ENCODE assay signal across 9 mouse cellular contexts in genomic region chr16:91406585-91407220, GRCm38 (mm10). TPM values are rescaled to one million over a fixed set of nuclear protein-coding genes. Genes with fewer than 3 reads are reported as not detected.
DNase-seq lines count a peak whose midpoint lies in the region; ATAC-seq and TF ChIP-seq lines count a peak whose summit lies in the region.
"Had no signal": no experiment of that assay in that cellular context is flagged by ENCODE, and none has a peak within 500 bp of the region (broad histone marks: within the 10 kb centered on the region; RNA-seq: fewer than 3 reads in every experiment).

No protein-coding gene starts in this region.

- H3K4me2 ChIP-seq in forebrain, embryonic 12.5 days, result peak overlapping the region; percentile 98
- peak overlapping the region; percentile 95 for H3K4me2 ChIP-seq in hindbrain, embryonic 13.5 days
- peak overlapping the region; percentile 97 for H3K4me2 ChIP-seq in limb, embryonic 14.5 days (replicated peaks; ENCODE audit: low read depth, low read length, severe bottlenecking)
- peak overlapping the region; percentile 100 for H3K4me2 ChIP-seq in midbrain, embryonic 11.5 days

- peak overlapping the region; percentile 74 for H3K4me3 ChIP-seq in layer of hippocampus, adult 2 months
- H3K4me3 ChIP-seq in forebrain, embryonic 12.5 days (replicated peaks), result peak overlapping the region; percentile 61
- peak overlapping the region; percentile 60 for H3K4me3 ChIP-seq in hindbrain, embryonic 13.5 days
- peak overlapping the region; percentile 73 for H3K4me3 ChIP-seq in limb, embryonic 14.5 days (replicated peaks; ENCODE audit: low read length)
- peak overlapping the region; percentile 68 for H3K4me3 ChIP-seq in midbrain, embryonic 11.5 days (ENCODE audit: low read depth, low read length)

- peak overlapping the region; percentile 91 for H3K27ac ChIP-seq in layer of hippocampus, adult 2 months
- H3K27ac ChIP-seq in forebrain, embryonic 12.5 days, result no peak overlapping the region
- 0 out of 2 replicates have a peak overlapping the region, but pooled peaks have one; percentile 48 for H3K27ac ChIP-seq in hindbrain, embryonic 13.5 days
- peak overlapping the region; percentile 71 for H3K27ac ChIP-seq in limb, embryonic 14.5 days (replicated peaks; ENCODE audit: low read depth, low read length)
- no peak overlapping the region for H3K27ac ChIP-seq in midbrain, embryonic 11.5 days (ENCODE audit: low read depth, low read length)

- TF ChIP-seq CTCF in layer of hippocampus, adult 2 months (conservative IDR thresholded peaks at IDR 0.05), result peak; percentile 22

- H3K27me3 ChIP-seq in forebrain, embryonic 12.5 days, result peaks cover 8% of the 10 kb centered on the region
- peaks cover 29% of the 10 kb centered on the region for H3K27me3 ChIP-seq in hindbrain, embryonic 13.5 days
- H3K27me3 ChIP-seq in limb, embryonic 14.5 days (ENCODE audit: control insufficient read depth, insufficient read depth, low read length), result no peaks in the 10 kb centered on the region
- no peaks in the 10 kb centered on the region for H3K27me3 ChIP-seq in midbrain, embryonic 11.5 days (ENCODE audit: control insufficient read depth, insufficient read depth, low read length)

- no peak for ATAC-seq in forebrain, embryonic 12.5 days (ENCODE audit: low FRiP score)
- ATAC-seq in hindbrain, embryonic 13.5 days (ENCODE audit: low FRiP score), result peak; percentile 68
- ATAC-seq in limb, embryonic 14.5 days (ENCODE audit: low FRiP score, low read depth), result no peak; the same call in 1 of the 2 replicates
- peak; percentile 26; the same call in 1 of the 2 replicates for ATAC-seq in midbrain, embryonic 11.5 days (ENCODE audit: low FRiP score)

- H3K4me1 ChIP-seq in forebrain, embryonic 12.5 days, result peaks cover 16% of the 10 kb centered on the region
- H3K4me1 ChIP-seq in hindbrain, embryonic 13.5 days (replicated peaks), result peaks cover 17% of the 10 kb centered on the region
- H3K4me1 ChIP-seq in limb, embryonic 14.5 days (ENCODE audit: control insufficient read depth, insufficient read depth, low read length), result peaks cover 18% of the 10 kb centered on the region
- H3K4me1 ChIP-seq in midbrain, embryonic 11.5 days (ENCODE audit: control insufficient read depth, insufficient read depth, low read length), result peaks cover 3% of the 10 kb centered on the region; the same call in 1 of the 2 replicates

- WGBS in forebrain, embryonic 12.5 days, result 4% methylated on average over 13 of the region's 13 CpGs
- under 1% methylated on average over 13 of the region's 13 CpGs for WGBS in hindbrain, embryonic 13.5 days
- WGBS in limb, embryonic 14.5 days, result under 1% methylated on average over 13 of the region's 13 CpGs
- 4% methylated on average over 13 of the region's 13 CpGs for WGBS in midbrain, embryonic 11.5 days

- no peak for DNase-seq in layer of hippocampus, adult 2 months (ENCODE audit: low spot score in 2 of 2)
- DNase-seq in layer of hippocampus, adult 11-12 months (ENCODE audit: low spot score), result no peak
- peak; percentile 65 for DNase-seq in NIH3T3 (ENCODE audit: low read depth)
- DNase-seq in limb, embryonic 14.5 days (ENCODE audit: low spot score), result peak; percentile 53
- peak; percentile 94 for DNase-seq in midbrain, embryonic 11.5 days (ENCODE audit: low spot score, missing footprints)
- peak; percentile 35 to 55 for DNase-seq in urinary bladder, postnatal 36 days (ENCODE audit: low spot score in 2 of 2)

- no peaks in the 10 kb centered on the region for H3K9me3 ChIP-seq in forebrain, embryonic 12.5 days
- H3K9me3 ChIP-seq in hindbrain, embryonic 13.5 days, result no peaks in the 10 kb centered on the region
- no peaks in the 10 kb centered on the region for H3K9me3 ChIP-seq in limb, embryonic 14.5 days (ENCODE audit: control insufficient read depth, low read length)
- H3K9me3 ChIP-seq in midbrain, embryonic 11.5 days (ENCODE audit: control insufficient read depth, low read length), result no peaks in the 10 kb centered on the region

- peak overlapping the region; percentile 73 for H3K9ac ChIP-seq in forebrain, embryonic 12.5 days
- peak overlapping the region; percentile 85 for H3K9ac ChIP-seq in hindbrain, embryonic 13.5 days
- peak overlapping the region; percentile 85 for H3K9ac ChIP-seq in limb, embryonic 14.5 days (ENCODE audit: low read depth, low read length, severe bottlenecking)
- H3K9ac ChIP-seq in midbrain, embryonic 11.5 days (ENCODE audit: low read length), result peak overlapping the region; percentile 77

- peaks cover 10% of the 10 kb centered on the region for H3K36me3 ChIP-seq in forebrain, embryonic 12.5 days (replicated peaks)
- H3K36me3 ChIP-seq in hindbrain, embryonic 13.5 days, result peaks cover 14% of the 10 kb centered on the region
- H3K36me3 ChIP-seq in limb, embryonic 14.5 days (ENCODE audit: control insufficient read depth, insufficient read depth, low read length), result peaks cover 8% of the 10 kb centered on the region
- no peaks in the 10 kb centered on the region; the same call in 1 of the 2 replicates for H3K36me3 ChIP-seq in midbrain, embryonic 11.5 days (ENCODE audit: control insufficient read depth, insufficient read depth, low read length)

- TF ChIP-seq POLR2A in limb, embryonic 14.5 days (IDR thresholded peaks at IDR 0.05; ENCODE audit: borderline replicate concordance, extremely low read depth, insufficient read depth, insufficient read length), result no peak

RNA-seq across cellular contexts. Expression of gene Il10rb, which starts 0.7 kb away (rescaled TPM):
- 1 to 10 TPM; 8.6 to 9.0 TPM for total RNA-seq in layer of hippocampus, adult 2 months (2021)
- polyA plus RNA-seq in forebrain, embryonic 12.5 days (2016; fragmentation: Nextera tagmentation; extraction: Ambion mirVana), result 5.8 and 6.3 TPM in 2 replicates
- 10.1 and 11.1 TPM in 2 replicates for polyA plus RNA-seq in hindbrain, embryonic 13.5 days (2015; fragmentation: Nextera tagmentation; extraction: Ambion mirVana)
- 15.6 and 16.5 TPM in 2 replicates for polyA plus RNA-seq in limb, embryonic 14.5 days (2012; rRNA removed)
- polyA plus RNA-seq in limb, embryonic 14.5 days (2014; fragmentation: Nextera tagmentation; extraction: Ambion mirVana), result 23.5 and 24.3 TPM in 2 replicates
- polyA plus RNA-seq in midbrain, embryonic 11.5 days (2014; fragmentation: Nextera tagmentation; extraction: Ambion mirVana), result 8.1 and 8.5 TPM in 2 replicates

RNA-seq across cellular contexts. Expression of gene Gm21970, which starts 15.2 kb away (rescaled TPM):
- total RNA-seq in layer of hippocampus, adult 2 months (2021), result not detected
- not detected in 2 replicates for polyA plus RNA-seq in forebrain, embryonic 12.5 days (2016; fragmentation: Nextera tagmentation; extraction: Ambion mirVana)
- not detected in 2 replicates for polyA plus RNA-seq in hindbrain, embryonic 13.5 days (2015; fragmentation: Nextera tagmentation; extraction: Ambion mirVana)
- polyA plus RNA-seq in limb, embryonic 14.5 days (2012; rRNA removed), result not detected in 2 replicates
- polyA plus RNA-seq in limb, embryonic 14.5 days (2014; fragmentation: Nextera tagmentation; extraction: Ambion mirVana), result not detected in 2 replicates
- not detected in 2 replicates for polyA plus RNA-seq in midbrain, embryonic 11.5 days (2014; fragmentation: Nextera tagmentation; extraction: Ambion mirVana)
- total RNA-seq: layer of hippocampus, postnatal 25 days had no signal

RNA-seq across cellular contexts. Expression of gene Ifnar2, which starts 34.1 kb away (rescaled TPM):
- total RNA-seq in layer of hippocampus, adult 2 months (2021), result 10 to 100 TPM; 19.8 to 25.5 TPM
- 29.2 and 29.9 TPM in 2 replicates for polyA plus RNA-seq in forebrain, embryonic 12.5 days (2016; fragmentation: Nextera tagmentation; extraction: Ambion mirVana)
- polyA plus RNA-seq in hindbrain, embryonic 13.5 days (2015; fragmentation: Nextera tagmentation; extraction: Ambion mirVana), result 33.2 and 36.3 TPM in 2 replicates
- 36.2 and 38.7 TPM in 2 replicates for polyA plus RNA-seq in limb, embryonic 14.5 days (2012; rRNA removed)
- 59.7 and 64.8 TPM in 2 replicates for polyA plus RNA-seq in limb, embryonic 14.5 days (2014; fragmentation: Nextera tagmentation; extraction: Ambion mirVana)
- 32.6 and 32.7 TPM in 2 replicates for polyA plus RNA-seq in midbrain, embryonic 11.5 days (2014; fragmentation: Nextera tagmentation; extraction: Ambion mirVana)

Comparison
In these comparisons a context has a peak if more than half of its experiments do, and no peak if none do; other contexts are left out.
1. DNase-seq: peak in NIH3T3 (single experiment), limb, embryonic 14.5 days (single experiment), midbrain, embryonic 11.5 days (single experiment) and urinary bladder, postnatal 36 days (2 of 2); none in layer of hippocampus, adult 2 months (0 of 2) and layer of hippocampus, adult 11-12 months (single experiment).
2. H3K27ac ChIP-seq: peak in layer of hippocampus, adult 2 months (single experiment), hindbrain, embryonic 13.5 days (single experiment) and limb, embryonic 14.5 days (single experiment); none in forebrain, embryonic 12.5 days (single experiment) and midbrain, embryonic 11.5 days (single experiment).
3. ATAC-seq: peak in hindbrain, embryonic 13.5 days (single experiment) and midbrain, embryonic 11.5 days (single experiment); none in forebrain, embryonic 12.5 days (single experiment) and limb, embryonic 14.5 days (single experiment).
4. Peak in every context shown above with its lines, with median percentiles within 50 percentile points of each other: H3K4me3 ChIP-seq, H3K4me2 ChIP-seq and H3K9ac ChIP-seq.